Mouse (Mus musculus) gastrocnemius, adult 2 months (tissue): ENCODE data around the gene Glis2. TPM values are rescaled to one million over a fixed set of nuclear protein-coding genes. Genes with fewer than 3 reads are reported as not detected.

Source experiments
- DNase-seq: peaks from one replicate; pipeline ENCODE4 v3.0.0; 2022
- H3K27ac ChIP-seq: fragments of 200-600 bp; 2 replicates; pipeline ENCODE4 v1.8.1; 2022; ENCODE audit warnings: mild to moderate bottlenecking
- H3K4me3 ChIP-seq: fragments of 200-600 bp; 2 replicates; pipeline ENCODE4 v1.8.1; 2022; ENCODE audit warnings: mild to moderate bottlenecking, moderate library complexity
- CTCF ChIP-seq: fragments of 200-600 bp; IDR thresholded peaks from 2 replicates; pipeline ENCODE4 v1.8.1; 2022; ENCODE audit warnings: antibody characterized with exemption, mild to moderate bottlenecking, moderate library complexity
- intact Hi-C: fragments of 180-260 bp; cut with DNase I; formaldehyde crosslinking; loops from one replicate; pipeline ENCODE4 v1.15.1; 2025
- total RNA-seq, 2 experiments: library from RNA; stranded (reverse); gene quantifications; 2 replicates each; pipeline ENCODE4 v1.2.3; 2021

Gene Glis2
- total RNA-seq, 2 experiments from 2014 or later: 5.2 to 6.9 TPM

- no peak for TF ChIP-seq CTCF
- intact Hi-C loops: no loop called here
- peak overlapping the region; percentile 70 for H3K4me3 ChIP-seq
- H3K27ac ChIP-seq: peak overlapping the region; percentile 89
- DNase-seq: peak; percentile 27
Measured at GRCm38 (mm10) chr16:4585642-4586530, 8.6 kb upstream of the Glis2 start.

DNA sequence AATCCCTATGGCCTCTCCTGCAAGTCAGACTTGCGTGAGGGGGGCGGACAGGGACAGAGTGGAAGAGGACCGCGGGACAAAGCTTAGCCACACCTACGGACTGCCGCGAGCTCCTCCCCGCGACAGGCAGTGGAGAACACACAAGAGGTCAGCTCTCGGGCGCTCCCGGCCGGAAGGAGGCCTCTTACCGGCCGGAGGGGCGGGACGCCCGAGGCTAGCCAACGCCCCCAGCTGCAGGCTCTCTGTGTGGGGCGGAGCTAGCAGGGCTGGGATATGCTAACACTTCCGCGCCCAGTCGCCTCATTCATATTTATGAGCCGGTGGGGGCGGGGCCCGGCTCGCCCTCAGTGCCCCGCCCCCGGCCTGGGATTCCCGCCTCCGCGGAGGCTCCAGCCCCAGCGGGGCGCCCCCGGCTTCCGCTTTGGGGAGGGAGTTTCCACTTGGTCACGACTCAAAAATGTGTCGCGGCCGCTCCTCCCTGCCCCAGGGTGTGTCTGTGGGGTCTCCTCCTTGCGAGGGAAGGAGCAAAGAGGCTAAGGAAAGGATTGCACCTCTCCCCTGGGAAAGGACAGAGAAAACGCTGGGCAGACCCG is 7.9 kb upstream of the Glis2 start:
- H3K4me3 ChIP-seq: peak overlapping the region; percentile 70
- H3K27ac ChIP-seq: peak overlapping the region; percentile 89
- intact Hi-C loops: no loop called here
- TF ChIP-seq CTCF: peak; percentile 25; the same call in 1 of the 2 replicates
- DNase-seq: peak; percentile 99

DNA sequence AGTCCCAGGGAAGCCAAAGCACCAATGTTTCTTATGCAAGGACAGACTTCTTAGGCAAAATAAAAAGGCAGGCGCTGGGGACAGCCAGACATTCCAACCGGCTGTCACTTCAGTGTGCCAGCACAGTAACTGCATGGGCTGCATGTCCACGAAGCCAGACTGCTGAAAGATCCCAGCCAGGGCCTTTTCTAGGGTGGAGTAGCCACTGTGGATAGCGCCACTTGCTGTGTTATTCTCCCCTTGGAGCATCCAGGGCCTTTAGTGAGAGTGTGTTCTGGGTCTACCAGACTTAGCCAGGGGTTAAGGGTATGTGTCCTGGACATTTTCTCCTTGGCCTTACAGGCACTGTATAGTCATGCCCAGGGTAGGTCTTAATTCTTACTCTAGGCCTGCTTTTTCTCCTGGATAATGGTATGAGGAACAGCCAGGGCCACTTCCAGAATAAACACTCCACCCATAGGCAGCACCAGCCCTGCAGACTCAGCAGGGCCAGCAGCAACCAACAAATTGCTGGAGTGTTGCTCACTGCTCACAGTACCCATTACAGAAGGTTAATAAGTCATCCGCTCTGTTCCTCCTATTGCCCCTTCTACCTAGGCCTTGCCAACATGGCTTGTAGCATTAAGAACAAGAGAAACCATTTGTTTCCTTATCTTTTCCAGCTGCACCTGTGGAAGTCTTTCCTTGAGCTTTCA is 6.8 kb upstream of the Glis2 start:
- intact Hi-C loops: no loop called here
- peak; percentile 29 for DNase-seq
- 0 out of 2 replicates have a peak overlapping the region, but pooled peaks have one; percentile 70 for H3K4me3 ChIP-seq
- H3K27ac ChIP-seq: peak overlapping the region; percentile 89
- no peak for TF ChIP-seq CTCF

- Histone ChIP-seq H3K4me3 (no peak overlapping the region), H3K27ac (no peak overlapping the region)
- no peak for TF ChIP-seq CTCF
- intact Hi-C loops: no loop called here
- DNase-seq: no peak
Measured at GRCm38 (mm10) chr16:4590236-4590635, 4.3 kb upstream of the Glis2 start.

DNA sequence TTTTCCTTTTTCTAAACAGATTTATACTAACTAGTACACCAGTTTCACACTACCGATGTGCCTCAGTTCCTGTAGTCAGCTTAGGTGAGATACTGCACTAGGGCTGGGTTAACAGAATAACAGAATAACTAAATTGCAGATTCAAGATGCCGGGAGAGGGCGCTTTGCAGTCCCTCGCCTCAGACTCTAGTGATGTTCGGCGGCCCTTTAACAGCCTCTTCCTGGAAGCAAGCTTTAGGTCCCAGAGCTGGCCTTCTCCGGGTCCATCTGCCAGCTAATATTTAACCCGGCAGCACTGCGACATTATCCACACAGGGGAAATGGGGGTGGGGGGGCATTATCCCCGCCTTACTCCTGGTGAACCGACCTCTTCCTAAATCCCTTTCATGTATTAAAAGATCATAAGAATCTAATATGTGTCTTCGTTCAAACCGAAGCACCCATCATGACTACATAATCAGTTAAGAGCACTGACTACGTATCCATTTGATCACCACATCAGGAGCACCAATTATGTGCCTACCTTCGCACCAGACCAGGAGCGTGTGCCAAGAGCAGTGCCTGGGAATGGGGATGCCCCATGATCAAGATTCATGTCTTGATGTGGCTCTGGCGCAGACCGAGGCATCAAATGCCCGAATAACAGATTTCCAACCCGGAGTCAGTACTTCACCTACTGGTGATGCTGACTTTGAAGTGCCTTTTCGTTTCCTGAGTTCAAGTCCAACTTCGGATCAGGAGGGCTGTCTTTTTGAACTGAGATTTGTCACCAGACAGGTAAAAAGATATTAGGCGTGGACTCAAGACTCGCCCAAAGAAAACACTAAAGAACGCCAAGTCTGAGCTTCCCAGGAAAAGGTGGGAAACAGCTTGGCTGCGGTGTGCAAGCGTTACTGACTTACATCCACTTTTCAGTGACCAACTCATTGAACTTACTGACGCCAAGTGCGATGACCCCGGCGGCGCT is 1.3 kb upstream of the Glis2 start:
- peak; percentile 64 for DNase-seq
- Histone ChIP-seq H3K27ac (peak overlapping the region; percentile 87), H3K4me3 (peak overlapping the region; percentile 89)
- peak; percentile 64 for TF ChIP-seq CTCF
- intact Hi-C loops: loop anchor here (1.0 kb wide), 1 partner anchor 14 kb away; no protein-coding TSS in a partner anchor

- intact Hi-C loops: no loop called here
Measured at GRCm38 (mm10) chr16:4594814-4595526, 457 bp downstream of the Glis2 start.

GRCm38 (mm10) chr16:4595527-4595963 is 1.0 kb downstream of the Glis2 start:
- H3K27ac ChIP-seq: peak overlapping the region; percentile 87
- intact Hi-C loops: no loop called here
- H3K4me3 ChIP-seq: peak overlapping the region; percentile 89
- no peak for TF ChIP-seq CTCF
- peak; percentile 65 for DNase-seq

More at GRCm38 (mm10) chr16:4594814-4595526, 457 bp downstream of the Glis2 start:
- TF ChIP-seq CTCF: no peak
- peak overlapping the region; percentile 87 for H3K27ac ChIP-seq
- H3K4me3 ChIP-seq: peak overlapping the region; percentile 89
- no peak for DNase-seq

DNA sequence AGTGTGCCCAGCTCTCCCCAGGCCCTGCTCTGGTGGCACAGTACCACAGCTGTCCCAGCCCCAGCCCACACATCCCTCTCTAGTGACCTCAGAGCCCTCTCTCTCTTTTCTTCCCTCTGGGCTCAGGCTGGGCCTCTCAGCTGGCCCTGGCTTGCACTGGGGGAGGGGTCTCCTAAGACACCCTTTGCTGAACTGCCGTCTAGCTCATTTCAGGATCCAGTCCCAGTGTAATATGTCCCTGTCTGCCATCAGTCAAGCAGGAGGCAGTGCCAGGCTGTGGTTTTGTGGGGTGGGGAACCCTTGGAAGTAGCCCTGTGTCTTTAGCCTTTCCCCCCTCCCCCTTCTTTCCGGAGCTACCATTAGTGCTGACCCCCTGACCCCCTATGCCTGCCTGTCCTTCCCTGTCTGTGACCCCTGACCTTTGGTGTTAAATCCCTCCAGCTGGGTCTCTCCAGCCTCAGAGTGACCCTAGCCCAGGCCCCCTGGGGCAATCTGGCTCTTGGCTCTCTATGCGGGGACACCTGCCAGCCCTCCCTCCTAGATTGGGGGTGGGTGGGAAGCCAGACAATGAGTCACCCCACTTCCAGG is 1.7 kb downstream of the Glis2 start:
- TF ChIP-seq CTCF: no peak
- DNase-seq: peak; percentile 40
- H3K4me3 ChIP-seq: peak overlapping the region; percentile 89
- intact Hi-C loops: no loop called here
- H3K27ac ChIP-seq: peak overlapping the region; percentile 87

GRCm38 (mm10) chr16:4596836-4597235 is 2.3 kb downstream of the Glis2 start:
- Histone ChIP-seq H3K4me3 (peak overlapping the region; percentile 89), H3K27ac (peak overlapping the region; percentile 87)
- DNase-seq: no peak
- intact Hi-C loops: no loop called here
- no peak for TF ChIP-seq CTCF

DNA sequence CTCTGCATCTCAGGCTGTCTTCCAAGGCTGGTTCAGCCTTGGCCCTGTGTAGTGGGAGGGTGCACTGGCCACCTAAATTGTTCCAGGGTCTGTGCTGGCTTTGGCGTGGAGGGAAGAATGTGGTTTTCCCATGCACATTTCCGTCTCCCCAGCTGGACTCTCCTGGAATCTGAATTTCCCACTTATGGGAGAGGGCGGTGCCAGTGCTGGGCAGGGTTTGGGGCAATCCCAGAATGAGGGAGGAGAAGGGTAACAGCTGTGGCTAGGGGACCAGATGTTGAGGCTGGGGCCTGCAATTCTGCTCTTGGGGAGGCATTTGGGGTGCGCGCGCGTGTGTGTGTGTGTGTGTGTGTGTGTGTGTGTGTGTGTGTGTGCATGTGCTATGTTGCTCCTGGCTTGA is 2.8 kb downstream of the Glis2 start:
- intact Hi-C loops: no loop called here
- TF ChIP-seq CTCF: no peak
- Histone ChIP-seq H3K27ac (peak overlapping the region; percentile 35; the same call in 1 of the 2 replicates), H3K4me3 (peak overlapping the region; percentile 89; the same call in 1 of the 2 replicates)
- DNase-seq: peak; percentile 32

DNA sequence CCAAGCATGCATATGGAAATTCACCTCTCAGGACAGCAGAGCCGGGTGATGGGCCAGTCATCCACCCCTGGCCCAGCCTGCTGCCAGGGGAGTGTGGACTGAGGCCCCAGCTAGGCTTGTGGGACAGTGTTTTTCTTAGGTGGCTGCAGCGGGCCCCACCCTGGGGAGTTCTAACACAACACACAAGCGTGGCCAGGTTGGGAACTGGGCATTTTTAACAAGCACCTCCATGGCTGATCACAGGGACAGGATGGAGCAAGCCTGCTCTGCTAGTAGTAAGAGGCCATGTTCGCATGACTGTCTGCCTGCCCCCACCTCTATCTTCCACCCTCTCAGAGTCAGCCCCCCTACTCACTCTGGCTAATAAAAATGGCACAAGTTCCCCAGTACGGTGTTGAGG is 3.5 kb downstream of the Glis2 start:
- intact Hi-C loops: no loop called here
- no peak for TF ChIP-seq CTCF
- Histone ChIP-seq H3K4me3 (no peak overlapping the region), H3K27ac (peak overlapping the region; percentile 0; the same call in 1 of the 2 replicates)
- DNase-seq: no peak
